Mouse (Mus musculus): ENCODE results near the gene Gbx2.

DNA sequence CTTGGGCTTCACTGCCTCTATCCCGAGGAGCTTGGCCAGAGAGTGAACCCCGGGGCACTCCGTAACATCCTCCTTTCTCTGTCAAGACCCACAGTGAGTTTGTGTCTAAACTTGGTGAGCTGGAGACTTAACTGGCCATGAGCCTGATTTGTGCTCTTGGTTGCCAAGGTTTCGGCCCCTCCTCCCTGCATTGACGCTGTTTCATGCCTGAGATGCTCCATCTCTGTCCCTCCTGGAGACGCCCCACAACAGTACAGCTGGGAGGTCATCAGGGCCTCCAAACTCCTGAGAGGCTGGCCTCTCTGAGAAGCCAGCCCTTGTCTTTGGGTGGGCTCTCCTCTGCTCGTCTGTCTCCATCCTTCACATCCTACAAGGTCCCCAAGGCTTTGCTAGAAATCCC lies 38.7 kb downstream of the Gbx2 start:
- TF ChIP-seq POLR2A (IDR thresholded peaks at IDR 0.05; ENCODE audit: borderline replicate concordance, extremely low read depth, insufficient read depth, insufficient read length, poor library complexity, severe bottlenecking) (no peak), CTCF (IDR thresholded peaks at IDR 0.05; ENCODE audit: borderline replicate concordance, extremely low read depth, insufficient read depth, insufficient read length) (no peak)
